Mouse (Mus musculus) kidney, postnatal 0 days (tissue): ENCODE data around the gene Tbc1d22b. TPM values are rescaled to one million over a fixed set of nuclear protein-coding genes. Genes with fewer than 3 reads are reported as not detected.

Experiments
- ATAC-seq: fragments of 200-750 bp; cut with Nextera tagmentation; replicated peaks from 2 replicates; pipeline ENCODE4 v1.8.0; 2017; ENCODE audit warnings: low read depth, moderate number of reproducible peaks, moderate TSS enrichment, moderate library complexity; ENCODE audit not compliant: low FRiP score
- DNase-seq: peaks from one replicate; pipeline ENCODE4 v3.0.0-alpha.2; 2016; ENCODE audit warnings: low spot score
- H3K27ac ChIP-seq: fragments of 300-500 bp; sonication (generic); 2 replicates; pipeline ENCODE4 v1.5.1; 2014; ENCODE audit warnings: mild to moderate bottlenecking
- H3K27me3 ChIP-seq: fragments of 300-500 bp; sonication (generic); 2 replicates; pipeline ENCODE4 v1.6.1; 2014; ENCODE audit warnings: low read length, mixed read lengths; ENCODE audit not compliant: insufficient read depth
- H3K36me3 ChIP-seq: fragments of 300-500 bp; sonication (generic); 2 replicates; pipeline ENCODE4 v1.6.1; 2014; ENCODE audit warnings: low read length, mixed read lengths; ENCODE audit not compliant: insufficient read depth
- H3K4me1 ChIP-seq: fragments of 300-500 bp; sonication (generic); replicated peaks from 2 replicates; pipeline ENCODE4 v1.6.1; 2014; ENCODE audit warnings: antibody characterized with exemption, low read length, mixed read lengths; ENCODE audit not compliant: insufficient read depth
- H3K4me2 ChIP-seq: fragments of 300-500 bp; sonication (generic); 2 replicates; pipeline ENCODE4 v1.6.1; 2014; ENCODE audit warnings: mild to moderate bottlenecking, low read length, moderate library complexity, mixed read lengths
- H3K4me3 ChIP-seq: fragments of 300-500 bp; sonication (generic); replicated peaks from 2 replicates; pipeline ENCODE4 v1.5.1; 2014; ENCODE audit warnings: low read depth, low read length
- H3K9ac ChIP-seq: fragments of 300-500 bp; sonication (generic); 2 replicates; pipeline ENCODE4 v1.6.1; 2014; ENCODE audit warnings: low read depth, low read length
- H3K9me3 ChIP-seq: fragments of 300-500 bp; sonication (generic); replicated peaks from 2 replicates; pipeline ENCODE4 v1.6.1; 2016; ENCODE audit warnings: low read length, inconsistent platforms, mixed read lengths
- CTCF ChIP-seq: IDR thresholded peaks from 2 replicates; pipeline ENCODE4 v1.5.1; 2016; ENCODE audit warnings: antibody characterized with exemption, low read depth, mild to moderate bottlenecking, moderate library complexity
- WGBS: fragments of 180-500 bp; shearing (Covaris S2); extraction: QIAGEN DNeasy Blood & Tissue Kit; methylation state at CpG from one replicate; pipeline ENCODE4 v1.1.7; 2014; 5-methylcytosine and 5-hydroxymethylcytosine counted together
- polyA plus RNA-seq: library from polyadenylated mRNA; unstranded; fragments of >200 nt; fragmentation: Nextera tagmentation; extraction: Ambion mirVana; gene quantifications from 2 replicates; pipeline ENCODE4 v1.2.1, GENCODE M21; 2015

Gene Tbc1d22b
- polyA plus RNA-seq, 1 experiment from 2014 or later, result 12.0 TPM

DNA sequence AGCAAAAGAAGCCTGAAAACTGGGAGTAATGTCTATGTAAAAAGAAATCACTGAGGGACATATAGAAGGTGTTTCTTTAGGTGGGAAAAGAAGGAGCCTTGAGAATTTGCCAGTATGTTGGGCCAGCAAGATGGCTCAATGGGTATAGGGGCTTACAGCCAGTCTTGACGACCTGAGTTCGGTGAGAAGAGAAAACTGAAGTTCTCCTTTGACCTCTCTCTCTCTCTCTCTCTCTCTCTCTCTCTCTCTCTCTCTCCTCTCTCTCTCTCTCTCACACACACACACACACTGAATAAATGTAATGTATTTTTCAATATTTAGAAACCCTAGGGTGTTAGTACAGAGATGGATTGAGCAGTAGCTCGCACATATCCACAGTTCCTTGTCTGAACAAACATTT lies 1.1 kb upstream of the Tbc1d22b start:
- DNase-seq (no peak), ATAC-seq (no peak)
- Histone ChIP-seq H3K27me3 (no peaks in the 10 kb centered on the region), H3K9me3 (no peaks in the 10 kb centered on the region), H3K9ac (no peak overlapping the region), H3K36me3 (no peaks in the 10 kb centered on the region), H3K4me2 (no peak overlapping the region), H3K4me3 (no peak overlapping the region), H3K27ac (no peak overlapping the region), H3K4me1 (peaks cover 16% of the 10 kb centered on the region)
- no peak for TF ChIP-seq CTCF
- 78% methylated on average over 3 of the region's 3 CpGs for WGBS

GRCm38 (mm10) chr17:29548994-29549393 lies 591 bp upstream of the Tbc1d22b start:
- peaks cover 16% of the 10 kb centered on the region for H3K4me1 ChIP-seq
- H3K36me3 ChIP-seq, result no peaks in the 10 kb centered on the region
- H3K27ac ChIP-seq, result no peak overlapping the region
- no peaks in the 10 kb centered on the region for H3K27me3 ChIP-seq
- H3K9ac ChIP-seq, result no peak overlapping the region
- H3K4me2 ChIP-seq, result peak overlapping the region; percentile 88
- H3K9me3 ChIP-seq, result no peaks in the 10 kb centered on the region
- 46% methylated on average over 8 of the region's 8 CpGs for WGBS
- ATAC-seq (no peak), DNase-seq (peak; percentile 11)
- no peak overlapping the region for H3K4me3 ChIP-seq
- no peak for TF ChIP-seq CTCF

GRCm38 (mm10) chr17:29551019-29551418 lies 1.4 kb downstream of the Tbc1d22b start:
- Histone ChIP-seq H3K36me3 (no peaks in the 10 kb centered on the region), H3K9me3 (no peaks in the 10 kb centered on the region), H3K27me3 (no peaks in the 10 kb centered on the region), H3K4me2 (peak overlapping the region; percentile 88), H3K27ac (no peak overlapping the region), H3K4me3 (peak overlapping the region; percentile 99; the same call in 1 of the 2 replicates), H3K9ac (no peak overlapping the region), H3K4me1 (peaks cover 16% of the 10 kb centered on the region)
- WGBS, result 36% methylated on average over 6 of the region's 6 CpGs
- DNase-seq (no peak), ATAC-seq (no peak)
- no peak for TF ChIP-seq CTCF

GRCm38 (mm10) chr17:29552162-29552732 lies 2.7 kb downstream of the Tbc1d22b start, which contains the start of gene Tmem217:
TSS of gene Tmem217 (minus strand) at chr17:29552385.
- ATAC-seq, result no peak
- no peak within 1 kb of the TSS for H3K27ac ChIP-seq
- no peak within 1 kb of the TSS for H3K4me3 ChIP-seq

GRCm38 (mm10) chr17:29554176-29554575 lies 4.6 kb downstream of the Tbc1d22b start:
- Histone ChIP-seq H3K4me2 (no peak overlapping the region), H3K9ac (no peak overlapping the region), H3K9me3 (no peaks in the 10 kb centered on the region), H3K4me1 (peaks cover 24% of the 10 kb centered on the region), H3K36me3 (no peaks in the 10 kb centered on the region), H3K27me3 (no peaks in the 10 kb centered on the region), H3K27ac (no peak overlapping the region), H3K4me3 (no peak overlapping the region)
- DNase-seq (no peak), ATAC-seq (no peak)
- no peak for TF ChIP-seq CTCF

More at GRCm38 (mm10) chr17:29552162-29552732, 2.7 kb downstream of the Tbc1d22b start, which contains the start of gene Tmem217:
- H3K4me1 ChIP-seq, result peaks cover 16% of the 10 kb centered on the region
- peak within 1 kb of the TSS; percentile 88; the same call in 1 of the 2 replicates for H3K4me2 ChIP-seq
- peak; percentile 18; the same call in 1 of the 2 replicates for TF ChIP-seq CTCF
- H3K9ac ChIP-seq, result no peak within 1 kb of the TSS
- H3K36me3 ChIP-seq, result no peaks in the 10 kb centered on the region
- DNase-seq, result no peak
- no peaks in the 10 kb centered on the region for H3K27me3 ChIP-seq
- no peaks in the 10 kb centered on the region for H3K9me3 ChIP-seq
- WGBS, result 82% methylated on average over 5 of the region's 5 CpGs

- H3K4me2 ChIP-seq, result no peak overlapping the region
- WGBS, result 80% methylated on average over 10 of the region's 10 CpGs
- ATAC-seq, result no peak
Observed at GRCm38 (mm10) chr17:29556456-29556855, 6.9 kb downstream of the Tbc1d22b start.

More at GRCm38 (mm10) chr17:29556456-29556855, 6.9 kb downstream of the Tbc1d22b start:
- Histone ChIP-seq H3K36me3 (no peaks in the 10 kb centered on the region), H3K9me3 (no peaks in the 10 kb centered on the region), H3K4me3 (no peak overlapping the region), H3K27ac (no peak overlapping the region), H3K9ac (no peak overlapping the region), H3K27me3 (no peaks in the 10 kb centered on the region), H3K4me1 (peaks cover 11% of the 10 kb centered on the region)
- TF ChIP-seq CTCF, result no peak
- no peak for DNase-seq
